ENCODE assay signal across 7 mouse cellular contexts in the genomic region with DNA sequence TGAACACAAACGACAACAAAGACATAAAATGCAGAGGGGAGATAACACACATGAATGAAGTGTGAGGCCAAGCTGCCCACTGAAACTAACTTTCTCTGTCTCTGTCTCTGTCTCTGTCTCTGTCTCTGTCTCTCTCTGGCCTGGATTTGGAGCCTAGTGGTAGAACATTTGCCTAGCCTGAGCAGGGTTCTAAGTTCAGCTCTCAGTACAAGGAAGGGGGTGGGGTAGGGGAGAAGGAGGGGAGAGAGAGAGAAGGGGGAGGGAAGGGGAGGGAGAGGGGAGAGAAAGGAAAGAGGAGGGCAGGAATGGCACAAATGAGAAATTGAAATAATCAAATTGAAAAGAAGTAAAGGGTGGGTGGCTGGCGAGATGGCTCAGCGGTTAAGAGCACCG. TPM values are rescaled to one million over a fixed set of nuclear protein-coding genes. Genes with fewer than 3 reads are reported as not detected.
DNase-seq lines count a peak whose midpoint lies in the region; ATAC-seq and TF ChIP-seq lines count a peak whose summit lies in the region.
"Not testable (repeated sequence)": the region's sequence is repeated elsewhere in the genome, so short reads cannot be mapped to it uniquely, and the experiment has no call there.

No protein-coding gene starts in this region.

- peak; percentile 23 for ATAC-seq in Patski
- ATAC-seq in forebrain, postnatal 0 days = peak; percentile 58
- peak; percentile 46 for ATAC-seq in hindbrain, embryonic 14.5 days (ENCODE audit: low FRiP score)
- ATAC-seq in kidney, embryonic 15.5 days (replicated peaks; ENCODE audit: low FRiP score) = 0 out of 2 replicates have a peak, but pooled peaks have one; percentile 47
- peak; percentile 73 for ATAC-seq in midbrain, embryonic 13.5 days
- ATAC-seq in neural tube, embryonic 12.5 days (ENCODE audit: low FRiP score, low read depth) = peak; percentile 74; the same call in 1 of the 2 replicates

- in situ Hi-C loops in Patski (cut with MboI; ENCODE audit: low pct_unique_long_range_greater_than_20kb) = not testable (repeated sequence)

- not testable (repeated sequence) for TF ChIP-seq CTCF in Patski (IDR thresholded peaks at IDR 0.05); forebrain, postnatal 0 days (IDR thresholded peaks at IDR 0.05; ENCODE audit: low read depth)

- not testable (repeated sequence) for H3K4me3 ChIP-seq in forebrain, embryonic 10.5 days; forebrain, postnatal 0 days (ENCODE audit: low read depth, low read length); hindbrain, embryonic 14.5 days (replicated peaks; ENCODE audit: low read length); kidney, embryonic 15.5 days (replicated peaks); midbrain, embryonic 13.5 days (replicated peaks); neural tube, embryonic 12.5 days

- H3K27me3 ChIP-seq in Patski; forebrain, embryonic 10.5 days (ENCODE audit: poor library complexity, severe bottlenecking); forebrain, postnatal 0 days (ENCODE audit: insufficient read depth, low read length); hindbrain, embryonic 14.5 days (ENCODE audit: control insufficient read depth, insufficient read depth, low read length); kidney, embryonic 15.5 days; midbrain, embryonic 13.5 days; neural tube, embryonic 12.5 days (replicated peaks): not testable (repeated sequence)

- not testable (repeated sequence) for H3K9me3 ChIP-seq in forebrain, embryonic 10.5 days; forebrain, postnatal 0 days (ENCODE audit: low read length); hindbrain, embryonic 14.5 days (ENCODE audit: control insufficient read depth, low read length); kidney, embryonic 15.5 days (replicated peaks); midbrain, embryonic 13.5 days; neural tube, embryonic 12.5 days

- H3K9ac ChIP-seq in forebrain, postnatal 0 days; hindbrain, embryonic 14.5 days; kidney, embryonic 15.5 days; midbrain, embryonic 13.5 days (replicated peaks); neural tube, embryonic 12.5 days: not testable (repeated sequence)

- H3K4me2 ChIP-seq in forebrain, postnatal 0 days (ENCODE audit: low read depth); hindbrain, embryonic 14.5 days (replicated peaks); kidney, embryonic 15.5 days: not testable (repeated sequence)
- H3K4me2 ChIP-seq in midbrain, embryonic 13.5 days (replicated peaks) = 0 out of 2 replicates have a peak overlapping the region, but pooled peaks have one; percentile 13
- H3K4me2 ChIP-seq in neural tube, embryonic 12.5 days (replicated peaks) = 0 out of 2 replicates have a peak overlapping the region, but pooled peaks have one; percentile 18

- not testable (repeated sequence) for DNase-seq in Patski (ENCODE audit: low read depth, low spot score); forebrain, embryonic 10.5 days (ENCODE audit: extremely low spot score, low spot score); forebrain, postnatal 0 days; hindbrain, embryonic 14.5 days (ENCODE audit: low spot score)

- H3K4me1 ChIP-seq in forebrain, embryonic 10.5 days = peaks cover 13% of the 10 kb centered on the region
- not testable (repeated sequence) for H3K4me1 ChIP-seq in forebrain, postnatal 0 days (ENCODE audit: insufficient read depth); hindbrain, embryonic 14.5 days (replicated peaks; ENCODE audit: control insufficient read depth, insufficient read depth, low read length); kidney, embryonic 15.5 days; neural tube, embryonic 12.5 days
- H3K4me1 ChIP-seq in midbrain, embryonic 13.5 days (replicated peaks) = peaks cover 12% of the 10 kb centered on the region

- WGBS in forebrain, embryonic 10.5 days = 78% methylated on average over 4 of the region's 4 CpGs
- WGBS in forebrain, postnatal 0 days = 65% methylated on average over 4 of the region's 4 CpGs
- 60% methylated on average over 4 of the region's 4 CpGs for WGBS in hindbrain, embryonic 14.5 days
- 80% methylated on average over 4 of the region's 4 CpGs for WGBS in kidney, embryonic 15.5 days
- 64% methylated on average over 4 of the region's 4 CpGs for WGBS in midbrain, embryonic 13.5 days
- WGBS in neural tube, embryonic 12.5 days = 69% methylated on average over 4 of the region's 4 CpGs

- H3K36me3 ChIP-seq in forebrain, embryonic 10.5 days (replicated peaks); forebrain, postnatal 0 days (ENCODE audit: insufficient read depth); hindbrain, embryonic 14.5 days (replicated peaks; ENCODE audit: control insufficient read depth, insufficient read depth); kidney, embryonic 15.5 days; midbrain, embryonic 13.5 days; neural tube, embryonic 12.5 days: not testable (repeated sequence)

- peak overlapping the region; percentile 84 for H3K27ac ChIP-seq in forebrain, embryonic 10.5 days
- H3K27ac ChIP-seq in forebrain, postnatal 0 days (ENCODE audit: low read depth, low read length) = peak overlapping the region; percentile 40; the same call in 1 of the 2 replicates
- peak overlapping the region; percentile 74 for H3K27ac ChIP-seq in hindbrain, embryonic 14.5 days
- H3K27ac ChIP-seq in kidney, embryonic 15.5 days = 0 out of 2 replicates have a peak overlapping the region, but pooled peaks have one; percentile 37
- peak overlapping the region; percentile 89 for H3K27ac ChIP-seq in midbrain, embryonic 13.5 days
- H3K27ac ChIP-seq in neural tube, embryonic 12.5 days = peak overlapping the region; percentile 48; the same call in 1 of the 2 replicates

- CTCF ChIA-PET in Patski (lab: Charles Lee) = not testable (repeated sequence)

- POLR2A ChIA-PET in Patski (lab: Charles Lee) = not testable (repeated sequence)

RNA-seq across cellular contexts. Expression of a gene that starts 29.8 kb away (rescaled TPM):
- 317 TPM for polyA plus RNA-seq in Patski (2021)
- polyA plus RNA-seq in forebrain, embryonic 10.5 days (2016; fragmentation: Nextera tagmentation; extraction: Ambion mirVana) = 464 and 482 TPM in 2 replicates
- total RNA-seq in forebrain, postnatal 0 days (2014; rRNA removed) = 431 and 543 TPM in 2 replicates
- 1,167 and 1,337 TPM in 2 replicates for polyA plus RNA-seq in forebrain, postnatal 0 days (2015; fragmentation: Nextera tagmentation; extraction: Ambion mirVana)
- polyA plus RNA-seq in hindbrain, embryonic 14.5 days (2014; fragmentation: Nextera tagmentation; extraction: Ambion mirVana) = 1,240 and 1,455 TPM in 2 replicates
- 445 and 456 TPM in 2 replicates for polyA plus RNA-seq in kidney, embryonic 15.5 days (2015; fragmentation: Nextera tagmentation; extraction: Ambion mirVana)
- 1,193 and 1,210 TPM in 2 replicates for polyA plus RNA-seq in midbrain, embryonic 13.5 days (2015; fragmentation: Nextera tagmentation; extraction: Ambion mirVana)
- polyA plus RNA-seq in neural tube, embryonic 12.5 days (2016; fragmentation: Nextera tagmentation; extraction: Ambion mirVana) = 1,085 and 1,139 TPM in 2 replicates

Comparison
In these comparisons a context has a peak if more than half of its experiments do, and no peak if none do; other contexts are left out.
1. ATAC-seq: peak in every context shown above with its lines; median percentile 74 in neural tube, embryonic 12.5 days; 73 in midbrain, embryonic 13.5 days; 58 in forebrain, postnatal 0 days; 47 in kidney, embryonic 15.5 days; 46 in hindbrain, embryonic 14.5 days; 23 in Patski.
2. H3K27ac ChIP-seq: peak in every context shown above with its lines; median percentile 89 in midbrain, embryonic 13.5 days; 84 in forebrain, embryonic 10.5 days; 74 in hindbrain, embryonic 14.5 days; 48 in neural tube, embryonic 12.5 days; 40 in forebrain, postnatal 0 days; 37 in kidney, embryonic 15.5 days.